Mouse (Mus musculus) lung, postnatal 14 days (tissue): ENCODE data around the gene Ltk.

Experiments
- DNase-seq: peaks from one replicate; pipeline ENCODE4 v3.0.0; 2021

Ltk gene

DNA sequence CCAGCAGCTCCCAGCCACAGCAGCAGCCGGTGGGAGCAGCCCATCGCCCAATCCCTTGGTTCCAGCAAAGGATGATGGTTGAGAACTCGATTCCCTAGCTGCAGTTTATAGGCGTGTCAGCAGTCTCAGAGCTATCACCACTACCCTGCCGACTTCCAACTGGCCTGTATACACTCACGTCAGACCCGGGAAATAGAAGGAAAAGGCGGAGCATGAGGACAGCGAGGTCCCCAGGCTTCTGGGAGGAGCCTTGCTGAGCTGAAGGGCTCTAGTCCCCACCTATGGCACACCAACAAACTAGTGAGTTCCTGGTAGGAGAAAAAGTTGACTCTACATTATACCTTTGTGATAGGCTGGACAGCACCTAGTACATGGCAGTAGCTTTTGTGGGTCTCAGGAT, at the start of gene Ltk:
Gene Ltk (minus strand): TSS at position 181 of the 400 bp plus-strand sequence.
- no peak for DNase-seq

- no peak for DNase-seq
Observed at GRCm38 (mm10) chr2:119808881-119809280, 48.6 kb upstream of the Ltk start.

DNA sequence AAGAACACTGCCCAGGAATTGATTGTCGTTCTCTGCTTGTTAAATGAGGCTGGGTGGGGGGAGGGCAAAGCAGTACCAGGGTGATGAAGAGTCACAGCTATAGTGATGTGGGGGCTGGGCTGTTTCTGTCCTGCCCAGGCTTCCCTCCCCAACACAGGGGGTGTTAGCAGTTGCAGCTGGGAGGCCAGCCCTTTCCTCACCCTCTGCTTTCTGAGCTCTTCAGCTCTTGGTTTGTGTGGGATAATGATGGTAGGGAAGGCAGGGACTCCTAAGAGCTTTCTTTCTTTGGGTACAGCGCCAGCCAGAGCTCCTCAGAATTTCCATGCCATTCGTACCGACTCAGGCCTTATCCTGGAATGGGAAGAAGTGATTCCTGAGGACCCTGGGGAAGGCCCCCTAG, 48.2 kb upstream of the Ltk start:
- no peak for DNase-seq

GRCm38 (mm10) chr2:119805536-119805935, 45.3 kb upstream of the Ltk start:
- DNase-seq = no peak

GRCm38 (mm10) chr2:119804776-119805175, 44.5 kb upstream of the Ltk start:
- no peak for DNase-seq

- no peak for DNase-seq
Observed at GRCm38 (mm10) chr2:119804275-119804628, 44.0 kb upstream of the Ltk start.

- no peak for DNase-seq
Observed at GRCm38 (mm10) chr2:119803618-119804274, 43.5 kb upstream of the Ltk start.

GRCm38 (mm10) chr2:119802767-119803617, 42.8 kb upstream of the Ltk start:
- no peak for DNase-seq

DNA sequence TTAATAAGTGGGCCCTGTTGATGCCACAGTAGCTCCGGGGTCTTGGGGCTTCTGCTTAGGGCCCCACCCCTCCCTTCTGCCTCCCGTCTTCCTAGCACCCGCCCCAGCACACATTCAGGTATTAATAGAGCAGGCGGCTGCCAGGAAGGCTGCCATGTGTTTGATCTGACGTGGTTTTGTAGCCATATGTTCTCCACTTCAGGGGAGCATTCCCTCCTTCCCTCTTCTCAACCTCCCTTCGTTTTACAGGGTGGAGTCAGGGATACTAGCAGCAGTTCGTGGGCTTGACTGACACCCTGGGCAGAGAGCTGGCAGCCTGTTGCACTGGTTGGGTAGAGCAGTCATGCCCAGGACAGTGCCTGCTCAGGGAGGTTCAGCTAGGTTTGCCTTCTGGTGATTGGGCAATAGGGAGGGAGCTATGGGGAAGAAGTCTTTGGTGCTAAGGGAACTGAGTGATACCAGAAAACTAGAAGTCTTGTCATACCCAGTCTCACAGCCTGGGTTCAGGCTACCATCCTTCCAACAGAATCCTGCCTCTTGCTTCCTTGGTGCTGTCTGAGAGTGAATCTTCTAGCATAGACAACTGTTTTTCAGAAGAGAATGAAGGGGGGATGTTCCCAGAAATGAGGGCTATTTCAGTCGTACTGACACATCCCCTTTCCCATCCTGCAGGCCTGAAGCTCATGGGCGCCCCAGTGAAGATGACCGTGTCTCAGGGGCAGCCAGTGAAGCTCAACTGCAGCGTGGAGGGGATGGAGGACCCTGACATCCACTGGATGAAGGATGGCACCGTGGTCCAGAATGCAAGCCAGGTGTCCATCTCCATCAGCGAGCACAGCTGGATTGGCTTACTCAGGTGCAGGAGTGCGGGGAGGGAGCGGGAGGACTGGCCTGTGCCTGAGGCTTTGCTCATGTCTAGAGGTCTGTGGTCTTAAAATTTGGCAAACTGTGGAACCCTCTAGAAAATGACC, 40.9 kb upstream of the Ltk start:
- no peak for DNase-seq

GRCm38 (mm10) chr2:119799961-119800550, 39.8 kb upstream of the Ltk start:
- DNase-seq = no peak

DNA sequence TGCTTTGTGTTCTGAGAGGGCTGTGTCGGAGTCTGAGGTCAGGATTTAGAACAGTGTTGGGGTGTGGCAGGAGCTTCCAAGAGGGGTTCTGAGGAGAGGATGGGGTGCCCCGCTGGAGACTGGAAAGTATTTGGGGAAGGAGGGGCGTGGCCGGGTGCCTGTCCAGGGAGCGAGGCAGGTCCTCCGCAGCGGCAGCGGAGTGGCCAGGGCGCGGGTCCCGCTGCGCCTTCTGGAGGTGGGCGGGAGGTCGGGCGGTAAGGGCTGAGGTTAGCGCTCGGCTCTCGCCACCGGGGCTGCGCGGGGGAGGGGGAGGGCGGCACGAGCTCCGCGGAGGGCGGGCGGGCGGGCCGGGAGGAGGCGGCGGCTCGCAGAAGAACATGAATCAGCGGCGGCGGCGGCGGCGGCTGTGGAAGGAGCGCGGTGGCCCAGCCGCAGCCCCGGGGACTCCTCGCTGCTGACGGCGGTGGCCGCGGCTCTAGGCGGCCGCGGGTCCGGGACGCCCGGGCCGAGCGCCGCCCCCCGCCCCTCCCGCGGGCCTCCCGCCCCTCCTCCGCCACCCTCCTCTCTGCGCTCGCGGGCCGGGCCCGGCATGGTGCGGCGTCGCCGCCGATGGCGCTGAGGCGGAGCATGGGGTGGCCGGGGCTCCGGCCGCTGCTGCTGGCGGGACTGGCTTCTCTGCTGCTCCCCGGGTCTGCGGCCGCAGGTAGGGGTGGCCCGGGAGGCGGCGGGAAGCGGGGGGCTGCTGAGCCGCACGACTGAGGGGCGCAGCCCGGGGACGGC, 39.1 kb upstream of the Ltk start:
- peak; percentile 50 for DNase-seq

- DNase-seq = peak; percentile 83
Observed at GRCm38 (mm10) chr2:119798246-119798927, 38.2 kb upstream of the Ltk start.

DNA sequence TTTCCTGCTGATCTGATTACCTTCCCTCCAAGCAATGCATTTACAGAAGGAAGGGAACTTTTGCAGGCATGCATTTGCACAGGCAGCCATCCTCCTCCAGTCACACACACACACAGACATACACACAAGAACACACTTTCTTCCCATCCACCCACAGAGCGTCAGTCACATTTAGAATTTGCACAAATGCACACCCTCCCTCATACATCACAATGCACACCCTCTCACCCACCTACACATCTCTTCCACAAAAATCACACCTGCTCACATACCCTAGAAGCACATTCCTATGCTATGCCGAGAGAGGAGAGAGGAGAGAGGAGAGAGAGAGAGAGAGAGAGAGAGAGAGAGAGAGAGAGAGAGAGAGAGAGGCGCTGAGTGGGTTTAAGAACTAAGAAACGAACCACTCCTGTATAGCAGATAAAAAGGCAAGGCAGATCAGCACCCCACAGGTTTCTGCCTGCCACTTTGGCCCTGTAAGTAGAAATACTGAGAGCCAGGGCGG, 37.1 kb upstream of the Ltk start, which contains the start of gene Tyro3:
Gene Tyro3 (plus strand): TSS at position 455 of the 505 bp plus-strand sequence.
- no peak for DNase-seq

- no peak for DNase-seq
Observed at GRCm38 (mm10) chr2:119789996-119790395, 29.8 kb upstream of the Ltk start.

GRCm38 (mm10) chr2:119787206-119787883, 27.1 kb upstream of the Ltk start, which contains the start of gene Rpap1:
Gene Rpap1, minus strand, starts transcription at chr2:119787537.
- DNase-seq = peak; percentile 84

DNA sequence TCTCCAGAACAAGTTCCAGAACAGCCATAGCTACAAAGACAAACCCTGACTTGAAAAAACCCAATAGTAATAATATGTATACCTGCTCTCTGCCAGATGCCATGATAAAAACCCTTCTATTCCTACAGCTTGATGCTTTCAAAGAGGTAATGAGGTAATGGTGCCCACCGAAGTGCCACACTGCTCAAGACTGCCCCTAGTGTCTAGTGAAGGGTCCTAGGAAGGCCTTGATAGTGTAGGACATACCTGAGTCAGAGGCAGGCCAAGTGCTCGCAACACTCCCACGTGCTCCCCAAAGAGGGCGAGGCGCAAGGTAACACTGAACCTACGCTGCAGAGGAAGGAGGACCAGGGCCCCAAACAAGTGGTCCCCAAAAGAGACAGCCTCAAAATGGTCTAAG, 7.0 kb upstream of the Ltk start:
- no peak for DNase-seq

- DNase-seq = no peak
Observed at GRCm38 (mm10) chr2:119763924-119764323, 3.7 kb upstream of the Ltk start.

- no peak for DNase-seq
Observed at GRCm38 (mm10) chr2:119762276-119762675, 2.0 kb upstream of the Ltk start.

- DNase-seq = peak; percentile 11
Observed at GRCm38 (mm10) chr2:119758844-119759835, 1.1 kb downstream of the Ltk start.
